Mouse (Mus musculus): Measurements from ENCODE around the gene Arl11.

Gene Arl11

GRCm38 (mm10) chr14:61327618-61328450, 18.3 kb downstream of the Arl11 start:
- DNase-seq (ENCODE audit: low spot score in 2 of 2): peak; percentile 12 to 62

GRCm38 (mm10) chr14:61330591-61330990, 21.0 kb downstream of the Arl11 start:
- DNase-seq (ENCODE audit: low spot score in 2 of 2): no peak

- DNase-seq (ENCODE audit: low spot score in 2 of 2): peak; percentile 63 to 87
These were observed 21.5 kb downstream of the Arl11 start for GRCm38 (mm10) chr14:61330996-61331561.

GRCm38 (mm10) chr14:61339381-61339780, 29.8 kb downstream of the Arl11 start:
- no peak for DNase-seq (ENCODE audit: low spot score in 2 of 2)

GRCm38 (mm10) chr14:61344590-61344989, 35.0 kb downstream of the Arl11 start:
- no peak for DNase-seq (ENCODE audit: low spot score in 2 of 2)

- no peak for DNase-seq (ENCODE audit: low spot score in 2 of 2)
These were observed 37.5 kb downstream of the Arl11 start for GRCm38 (mm10) chr14:61346827-61347698.

GRCm38 (mm10) chr14:61349876-61350275, 40.3 kb downstream of the Arl11 start:
- DNase-seq (ENCODE audit: low spot score in 2 of 2): no peak

- no peak for DNase-seq (ENCODE audit: low spot score in 2 of 2)
These were observed 41.3 kb downstream of the Arl11 start for GRCm38 (mm10) chr14:61350808-61351207.

GRCm38 (mm10) chr14:61354251-61355235, 45.0 kb downstream of the Arl11 start:
- no peak for DNase-seq (ENCODE audit: low spot score in 2 of 2)

- DNase-seq (ENCODE audit: low spot score in 2 of 2): peak; percentile 84 to 91
These were observed 50.8 kb downstream of the Arl11 start, which contains the start of gene Ebpl for GRCm38 (mm10) chr14:61360131-61360980. Gene Ebpl, minus strand, starts transcription at chr14:61360439.

GRCm38 (mm10) chr14:61360981-61361511, 51.5 kb downstream of the Arl11 start:
- DNase-seq (ENCODE audit: low spot score in 2 of 2): no peak

All from spleen, postnatal 10 days (tissue).